Mouse (Mus musculus) ES-E14 (cell line): ENCODE measurements at regions not wholly inside any gene's neighbourhood (a gene's known extent, or its start where the extent isn't known, plus 50 kb on each side); places are given as distances from the start of the nearest gene placed in this dataset.

Source experiments
- DNase-seq: peaks from one replicate; pipeline ENCODE4 v3.0.0-alpha.2; 2013; ENCODE audit warnings: low read depth, low spot score
- H3K27ac ChIP-seq: 2 replicates; pipeline ENCODE4 v1.5.1; 2012; ENCODE audit warnings: low read depth, mild to moderate bottlenecking, low read length, moderate library complexity, mixed read lengths; ENCODE audit not compliant: poor library complexity, insufficient read depth, severe bottlenecking
- H3K36me3 ChIP-seq: 2 replicates; pipeline ENCODE4 v1.6.1; 2012; ENCODE audit warnings: mild to moderate bottlenecking, low read length, moderate library complexity, mixed read lengths; ENCODE audit not compliant: control insufficient read depth, poor library complexity, insufficient read depth, severe bottlenecking
- H3K4me1 ChIP-seq, 2 experiments: fragments of 150-350 bp in 1 of 2; sonication (generic) in 1 of 2; 2 replicates each; pipeline ENCODE4 v1.6.1; 2012; ENCODE audit warnings: low read length in 2 of 2, mild to moderate bottlenecking in 1 of 2, mixed read lengths in 1 of 2; ENCODE audit not compliant: control insufficient read depth in 2 of 2, insufficient read depth in 2 of 2, poor library complexity in 1 of 2
- H3K4me3 ChIP-seq, 2 experiments: fragments of 150-350 bp in 1 of 2; sonication (generic) in 1 of 2; 2 replicates each; pipeline ENCODE4 v1.5.1; 2012; ENCODE audit warnings: low read length in 2 of 2, low read depth in 1 of 2, mild to moderate bottlenecking in 1 of 2, mixed read lengths in 1 of 2; ENCODE audit not compliant: insufficient read depth in 1 of 2, poor library complexity in 1 of 2, severe bottlenecking in 1 of 2
- H3K9ac ChIP-seq: 2 replicates; pipeline ENCODE4 v1.6.1; 2012; ENCODE audit warnings: low read depth, mild to moderate bottlenecking, low read length, mixed read lengths; ENCODE audit not compliant: poor library complexity, insufficient read depth, severe bottlenecking
- H3K9me3 ChIP-seq: fragments of 150-350 bp; sonication (generic); 2 replicates; pipeline ENCODE4 v1.6.1; 2012; ENCODE audit warnings: low read depth, mild to moderate bottlenecking, low read length; ENCODE audit not compliant: control insufficient read depth, insufficient read depth
- CHD2 ChIP-seq: IDR thresholded peaks from 2 replicates; pipeline ENCODE4 v1.6.1; 2014; ENCODE audit warnings: mild to moderate bottlenecking, low read depth, low read length, inconsistent platforms
- HCFC1 ChIP-seq: IDR thresholded peaks from 2 replicates; pipeline ENCODE4 v1.6.1; 2012; ENCODE audit warnings: low read length, inconsistent platforms, borderline replicate concordance; ENCODE audit not compliant: insufficient read depth
- MAFK ChIP-seq: IDR thresholded peaks from 2 replicates; pipeline ENCODE4 v1.6.1; 2014; ENCODE audit warnings: mild to moderate bottlenecking, low read depth, low read length, inconsistent platforms; ENCODE audit not compliant: insufficient read depth
- ZC3H11A ChIP-seq: IDR thresholded peaks from 2 replicates; pipeline ENCODE4 v1.6.1; 2012; ENCODE audit warnings: low read depth, mild to moderate bottlenecking, inconsistent platforms, low read length, borderline replicate concordance
- ZNF384 ChIP-seq: IDR thresholded peaks from 2 replicates; pipeline ENCODE4 v1.6.1; 2012; ENCODE audit warnings: low read depth, low read length, inconsistent platforms
- in situ Hi-C, 2 experiments: fragments of 600-800 bp; cut with MboI; formaldehyde crosslinking; loops; one replicate each; pipeline ENCODE4 v1.15.1; 2025; ENCODE audit warnings: low sequenced_read_pairs in 2 of 2, inconsistent platforms in 1 of 2; ENCODE audit not compliant: unreplicated experiment in 2 of 2

DNA sequence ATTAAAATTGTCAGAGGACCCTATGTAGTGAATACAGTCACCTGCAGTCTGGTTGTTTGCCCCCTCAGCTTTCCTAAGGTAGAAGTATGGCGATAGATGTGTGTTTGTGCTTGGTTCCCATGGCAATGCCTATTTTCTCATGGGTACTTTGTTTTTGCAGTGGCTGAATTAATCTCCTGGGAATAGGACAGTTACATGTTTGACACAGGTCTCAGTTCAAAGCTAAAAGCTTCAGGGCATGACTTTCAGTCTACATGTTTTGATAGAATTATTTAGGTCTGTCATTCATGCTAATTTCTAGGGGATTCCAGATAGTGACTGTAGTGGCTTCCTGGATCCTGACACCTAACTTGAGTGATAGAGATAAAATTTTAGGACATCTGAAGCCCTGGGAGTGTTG lies 191.6 kb upstream of the Kbtbd8 start:
- Histone ChIP-seq H3K9me3 (no peaks in the 10 kb centered on the region), H3K27ac (no peak overlapping the region), H3K36me3 (no peaks in the 10 kb centered on the region), H3K9ac (no peak overlapping the region), H3K4me3 (no peak overlapping the region), H3K4me1 (no peaks in the 10 kb centered on the region)
- DNase-seq: no peak
- in situ Hi-C loops: no loop called here
- TF ChIP-seq MAFK (no peak), HCFC1 (no peak), ZC3H11A (no peak), CHD2 (no peak), ZNF384 (no peak)

DNA sequence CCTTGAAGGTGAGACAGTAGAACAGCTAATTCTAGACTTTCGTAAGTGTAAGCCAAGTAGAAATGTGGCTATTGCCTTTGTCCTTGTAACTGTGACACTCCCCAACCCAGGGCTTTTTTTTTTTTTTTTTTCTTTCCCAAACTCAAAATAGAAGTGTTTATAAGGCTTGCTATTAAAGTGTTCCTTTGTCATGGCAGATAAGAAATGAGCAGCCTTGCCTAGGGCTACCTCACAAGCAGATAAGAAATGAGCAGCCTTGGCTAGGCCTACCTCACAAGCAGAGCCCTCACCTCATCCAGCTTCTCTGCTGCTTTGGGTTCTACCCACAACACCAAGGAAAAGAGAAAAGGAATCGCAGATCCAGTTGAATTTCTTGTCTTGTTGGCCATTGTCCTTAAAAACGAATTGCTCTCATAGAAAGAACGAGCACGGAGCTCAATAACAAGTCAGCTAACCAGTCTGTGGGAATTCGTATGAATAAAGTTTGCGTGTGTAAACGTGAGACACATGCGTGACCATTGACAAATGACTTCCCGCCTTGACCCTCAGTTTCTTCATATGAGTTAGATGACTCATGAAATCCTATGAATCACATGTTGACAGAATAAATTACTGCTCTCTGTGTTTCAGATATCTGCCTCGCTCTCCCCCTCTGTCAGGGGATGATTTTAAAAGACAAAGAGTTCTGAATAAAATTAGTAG lies 192.6 kb upstream of the Kbtbd8 start:
- H3K27ac ChIP-seq: no peak overlapping the region
- DNase-seq: no peak

DNA sequence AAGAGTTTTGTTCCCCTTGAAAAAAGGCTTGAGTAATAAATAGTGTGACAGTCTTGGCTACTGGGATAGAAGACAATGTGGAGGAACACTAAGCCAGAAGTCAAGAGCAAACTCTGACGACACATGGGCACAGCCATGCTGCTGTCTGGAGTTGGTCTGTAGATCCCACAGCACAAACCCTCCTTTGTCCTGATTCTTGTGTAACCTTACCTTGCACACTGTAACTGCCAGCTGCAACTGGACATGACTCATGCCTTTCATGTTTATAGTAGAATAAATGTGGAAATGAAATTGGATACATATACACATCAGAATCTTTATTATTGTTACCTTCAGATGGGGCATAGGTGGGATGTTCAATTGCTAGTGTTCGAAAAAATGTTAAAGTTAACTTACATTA lies 195.3 kb upstream of the Kbtbd8 start:
- Histone ChIP-seq H3K36me3 (no peaks in the 10 kb centered on the region), H3K9ac (no peak overlapping the region), H3K4me1 (no peaks in the 10 kb centered on the region), H3K9me3 (no peaks in the 10 kb centered on the region), H3K27ac (no peak overlapping the region), H3K4me3 (no peak overlapping the region)
- TF ChIP-seq CHD2 (no peak), ZC3H11A (no peak), HCFC1 (no peak), MAFK (no peak), ZNF384 (no peak)
- DNase-seq: no peak
- in situ Hi-C loops: no loop called here

More for the DNA sequence above, 192.6 kb upstream of the Kbtbd8 start:
- Histone ChIP-seq H3K4me1 (no peaks in the 10 kb centered on the region), H3K9me3 (no peaks in the 10 kb centered on the region), H3K4me3 (no peak overlapping the region), H3K36me3 (no peaks in the 10 kb centered on the region), H3K9ac (no peak overlapping the region)
- no peak for TF ChIP-seq MAFK
- no peak for TF ChIP-seq HCFC1
- no peak for TF ChIP-seq ZC3H11A
- TF ChIP-seq ZNF384: no peak
- no peak for TF ChIP-seq CHD2
- in situ Hi-C loops: no loop called here

DNA sequence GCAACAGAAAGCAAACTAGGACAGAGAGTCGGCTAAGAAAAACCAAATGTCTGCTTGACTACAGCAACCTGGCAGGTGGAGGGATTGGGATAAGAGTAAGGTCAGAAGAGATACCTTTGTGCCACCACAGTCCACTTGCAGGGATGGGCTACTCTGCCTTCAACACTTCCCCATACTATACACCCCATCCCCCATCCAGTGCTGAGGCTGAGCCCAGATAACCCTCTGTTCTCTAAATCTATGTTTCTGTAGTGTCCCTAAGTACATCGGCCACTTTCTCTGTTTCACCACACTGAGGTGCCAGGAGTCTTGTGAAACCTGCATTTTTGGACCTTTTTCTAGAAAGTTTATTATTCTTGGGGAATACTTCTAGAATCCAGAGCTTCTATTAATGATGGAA lies 196.3 kb upstream of the Kbtbd8 start:
- Histone ChIP-seq H3K4me3 (no peak overlapping the region), H3K9me3 (no peaks in the 10 kb centered on the region), H3K27ac (no peak overlapping the region), H3K36me3 (no peaks in the 10 kb centered on the region), H3K9ac (no peak overlapping the region), H3K4me1 (no peaks in the 10 kb centered on the region)
- TF ChIP-seq ZC3H11A (no peak), CHD2 (no peak), MAFK (no peak), HCFC1 (no peak), ZNF384 (no peak)
- in situ Hi-C loops: no loop called here
- DNase-seq: no peak

DNA sequence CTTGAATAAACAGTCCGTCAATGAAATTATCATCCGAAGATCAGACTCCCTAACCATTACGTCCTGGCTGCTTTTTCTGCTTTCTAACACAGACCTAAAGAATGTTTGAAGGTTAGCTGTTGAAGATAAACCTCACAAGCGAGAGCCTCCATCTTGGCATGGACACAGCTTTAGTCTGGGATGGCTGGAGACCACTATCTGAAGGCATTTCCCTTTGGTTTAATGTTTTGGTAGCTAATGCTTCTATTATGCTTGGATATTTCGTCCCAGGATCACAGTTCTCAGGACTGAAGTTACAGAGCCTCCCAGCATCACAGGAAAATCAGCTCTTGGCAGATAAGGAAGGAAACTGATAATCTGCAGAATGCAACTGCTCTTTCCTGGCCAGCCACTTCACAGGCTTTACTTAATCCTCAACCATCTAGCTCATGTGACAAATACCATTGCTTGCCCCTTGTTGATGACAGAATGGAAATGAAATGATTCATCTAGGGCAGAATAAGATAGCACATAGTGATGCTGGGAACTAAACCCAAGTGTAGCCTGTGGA lies 197.8 kb upstream of the Kbtbd8 start:
- in situ Hi-C loops: no loop called here
- H3K27ac ChIP-seq: no peak overlapping the region
- no peak for TF ChIP-seq MAFK
- TF ChIP-seq HCFC1: no peak
- TF ChIP-seq CHD2: no peak
- TF ChIP-seq ZC3H11A: no peak
- no peak for TF ChIP-seq ZNF384

More for the DNA sequence above, 197.8 kb upstream of the Kbtbd8 start:
- Histone ChIP-seq H3K9ac (no peak overlapping the region), H3K36me3 (no peaks in the 10 kb centered on the region), H3K9me3 (no peaks in the 10 kb centered on the region), H3K4me1 (no peaks in the 10 kb centered on the region), H3K4me3 (no peak overlapping the region)
- DNase-seq: no peak
